Mouse (Mus musculus): ENCODE results near the gene Iqcf3. TPM values are rescaled to one million over a fixed set of nuclear protein-coding genes. Genes with fewer than 3 reads are reported as not detected.

Iqcf3 gene
- total RNA-seq, 1 experiment: not detected

DNA sequence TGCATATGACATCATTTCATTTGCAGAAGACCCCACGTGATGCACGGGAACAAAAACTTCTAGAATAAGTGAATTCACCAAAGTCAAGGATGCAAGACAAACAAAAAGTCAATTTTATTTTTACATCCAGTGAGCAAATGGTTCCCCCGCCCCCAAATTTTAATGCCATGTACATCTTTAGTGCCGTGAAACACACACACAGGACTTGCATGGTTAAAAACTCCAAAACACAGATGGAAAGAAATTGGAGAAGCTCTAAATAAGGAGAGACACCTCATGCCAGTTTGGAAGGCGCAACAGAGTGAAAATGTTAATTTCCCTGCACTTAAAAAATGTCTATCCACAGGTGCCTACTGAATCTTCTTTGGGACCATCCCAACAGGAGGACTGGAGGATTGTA, 30.7 kb upstream of the Iqcf3 start:
- no peaks in the 10 kb centered on the region for H3K4me1 ChIP-seq (ENCODE audit: control insufficient read depth in 2 of 2, insufficient read depth in 2 of 2, low read length in 2 of 2, poor library complexity in 1 of 2)
- H3K9ac ChIP-seq (ENCODE audit: insufficient read depth, low read depth, low read length, poor library complexity, severe bottlenecking): no peak overlapping the region
- DNase-seq (ENCODE audit: low read depth, low spot score): no peak
- no peak overlapping the region for H3K4me3 ChIP-seq (ENCODE audit: insufficient read depth in 1 of 2, low read depth in 1 of 2, low read length in 2 of 2, poor library complexity in 1 of 2, severe bottlenecking in 1 of 2)
- no peaks in the 10 kb centered on the region for H3K9me3 ChIP-seq (ENCODE audit: control insufficient read depth, insufficient read depth, low read depth, low read length)
- no peak for TF ChIP-seq ZC3H11A (IDR thresholded peaks at IDR 0.05; ENCODE audit: borderline replicate concordance, low read depth, low read length)
- TF ChIP-seq HCFC1 (IDR thresholded peaks at IDR 0.05; ENCODE audit: borderline replicate concordance, insufficient read depth, low read length): no peak
- TF ChIP-seq CHD2 (IDR thresholded peaks at IDR 0.05; ENCODE audit: low read depth, low read length): no peak
- no peak for TF ChIP-seq MAFK (IDR thresholded peaks at IDR 0.05; ENCODE audit: insufficient read depth, low read depth, low read length)
- no peak for TF ChIP-seq ZNF384 (IDR thresholded peaks at IDR 0.05; ENCODE audit: low read depth, low read length)
- in situ Hi-C loops (cut with MboI; ENCODE audit: low sequenced_read_pairs in 2 of 2, unreplicated experiment in 2 of 2): no loop called here
- H3K27ac ChIP-seq (ENCODE audit: insufficient read depth, low read depth, low read length, poor library complexity, severe bottlenecking): no peak overlapping the region
- no peaks in the 10 kb centered on the region for H3K36me3 ChIP-seq (ENCODE audit: control insufficient read depth, insufficient read depth, low read length, poor library complexity, severe bottlenecking)

GRCm38 (mm10) chr9:106582552-106582951, 21.1 kb upstream of the Iqcf3 start:
- in situ Hi-C loops (cut with MboI; ENCODE audit: low sequenced_read_pairs in 2 of 2, unreplicated experiment in 2 of 2): no loop called here
- H3K4me3 ChIP-seq (ENCODE audit: insufficient read depth in 1 of 2, low read depth in 1 of 2, low read length in 2 of 2, poor library complexity in 1 of 2, severe bottlenecking in 1 of 2): no peak overlapping the region
- H3K4me1 ChIP-seq (ENCODE audit: control insufficient read depth in 2 of 2, insufficient read depth in 2 of 2, low read length in 2 of 2, poor library complexity in 1 of 2): no peaks in the 10 kb centered on the region
- no peak overlapping the region for H3K27ac ChIP-seq (ENCODE audit: insufficient read depth, low read depth, low read length, poor library complexity, severe bottlenecking)
- no peak for DNase-seq (ENCODE audit: low read depth, low spot score)
- H3K36me3 ChIP-seq (ENCODE audit: control insufficient read depth, insufficient read depth, low read length, poor library complexity, severe bottlenecking): no peaks in the 10 kb centered on the region
- TF ChIP-seq ZNF384 (IDR thresholded peaks at IDR 0.05; ENCODE audit: low read depth, low read length) (no peak), ZC3H11A (IDR thresholded peaks at IDR 0.05; ENCODE audit: borderline replicate concordance, low read depth, low read length) (no peak), HCFC1 (IDR thresholded peaks at IDR 0.05; ENCODE audit: borderline replicate concordance, insufficient read depth, low read length) (no peak), MAFK (IDR thresholded peaks at IDR 0.05; ENCODE audit: insufficient read depth, low read depth, low read length) (no peak), CHD2 (IDR thresholded peaks at IDR 0.05; ENCODE audit: low read depth, low read length) (no peak)
- no peak overlapping the region for H3K9ac ChIP-seq (ENCODE audit: insufficient read depth, low read depth, low read length, poor library complexity, severe bottlenecking)
- H3K9me3 ChIP-seq (ENCODE audit: control insufficient read depth, insufficient read depth, low read depth, low read length): no peaks in the 10 kb centered on the region

GRCm38 (mm10) chr9:106580016-106580415, 18.6 kb upstream of the Iqcf3 start:
- DNase-seq (ENCODE audit: low read depth, low spot score): no peak
- H3K9ac ChIP-seq (ENCODE audit: insufficient read depth, low read depth, low read length, poor library complexity, severe bottlenecking): no peak overlapping the region
- H3K36me3 ChIP-seq (ENCODE audit: control insufficient read depth, insufficient read depth, low read length, poor library complexity, severe bottlenecking): no peaks in the 10 kb centered on the region
- H3K9me3 ChIP-seq (ENCODE audit: control insufficient read depth, insufficient read depth, low read depth, low read length): no peaks in the 10 kb centered on the region
- TF ChIP-seq MAFK (IDR thresholded peaks at IDR 0.05; ENCODE audit: insufficient read depth, low read depth, low read length) (no peak), HCFC1 (IDR thresholded peaks at IDR 0.05; ENCODE audit: borderline replicate concordance, insufficient read depth, low read length) (no peak), CHD2 (IDR thresholded peaks at IDR 0.05; ENCODE audit: low read depth, low read length) (no peak), ZC3H11A (IDR thresholded peaks at IDR 0.05; ENCODE audit: borderline replicate concordance, low read depth, low read length) (no peak), ZNF384 (IDR thresholded peaks at IDR 0.05; ENCODE audit: low read depth, low read length) (no peak)
- in situ Hi-C loops (cut with MboI; ENCODE audit: low sequenced_read_pairs in 2 of 2, unreplicated experiment in 2 of 2): no loop called here
- no peak overlapping the region for H3K27ac ChIP-seq (ENCODE audit: insufficient read depth, low read depth, low read length, poor library complexity, severe bottlenecking)
- no peak overlapping the region for H3K4me3 ChIP-seq (ENCODE audit: insufficient read depth in 1 of 2, low read depth in 1 of 2, low read length in 2 of 2, poor library complexity in 1 of 2, severe bottlenecking in 1 of 2)
- H3K4me1 ChIP-seq (ENCODE audit: control insufficient read depth in 2 of 2, insufficient read depth in 2 of 2, low read length in 2 of 2, poor library complexity in 1 of 2): no peaks in the 10 kb centered on the region

DNA sequence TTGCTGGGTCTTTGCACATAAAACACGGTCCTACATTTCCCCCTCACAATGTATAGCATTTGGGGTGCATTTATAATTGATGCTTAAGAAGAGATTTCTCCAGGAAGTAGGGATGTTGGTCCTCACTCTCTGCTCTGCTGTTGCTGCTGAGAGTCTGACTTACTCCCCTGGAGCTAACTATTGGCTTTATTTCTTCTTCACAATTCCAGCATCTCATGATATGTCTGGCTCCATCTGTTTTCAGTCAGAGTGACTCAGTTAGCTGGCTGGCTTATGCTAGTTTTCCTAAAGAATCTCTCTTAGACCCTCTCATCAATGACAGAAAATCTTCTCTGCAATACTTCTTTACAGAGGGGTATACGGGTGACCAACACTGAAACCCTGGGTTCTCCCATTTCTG, 14.7 kb upstream of the Iqcf3 start:
- TF ChIP-seq ZNF384 (IDR thresholded peaks at IDR 0.05; ENCODE audit: low read depth, low read length): no peak
- no peak for TF ChIP-seq CHD2 (IDR thresholded peaks at IDR 0.05; ENCODE audit: low read depth, low read length)
- no peak for TF ChIP-seq MAFK (IDR thresholded peaks at IDR 0.05; ENCODE audit: insufficient read depth, low read depth, low read length)
- TF ChIP-seq ZC3H11A (IDR thresholded peaks at IDR 0.05; ENCODE audit: borderline replicate concordance, low read depth, low read length): no peak
- no peak for TF ChIP-seq HCFC1 (IDR thresholded peaks at IDR 0.05; ENCODE audit: borderline replicate concordance, insufficient read depth, low read length)
- Histone ChIP-seq H3K4me1 (ENCODE audit: control insufficient read depth in 2 of 2, insufficient read depth in 2 of 2, low read length in 2 of 2, poor library complexity in 1 of 2) (no peaks in the 10 kb centered on the region), H3K9ac (ENCODE audit: insufficient read depth, low read depth, low read length, poor library complexity, severe bottlenecking) (no peak overlapping the region)

DNA sequence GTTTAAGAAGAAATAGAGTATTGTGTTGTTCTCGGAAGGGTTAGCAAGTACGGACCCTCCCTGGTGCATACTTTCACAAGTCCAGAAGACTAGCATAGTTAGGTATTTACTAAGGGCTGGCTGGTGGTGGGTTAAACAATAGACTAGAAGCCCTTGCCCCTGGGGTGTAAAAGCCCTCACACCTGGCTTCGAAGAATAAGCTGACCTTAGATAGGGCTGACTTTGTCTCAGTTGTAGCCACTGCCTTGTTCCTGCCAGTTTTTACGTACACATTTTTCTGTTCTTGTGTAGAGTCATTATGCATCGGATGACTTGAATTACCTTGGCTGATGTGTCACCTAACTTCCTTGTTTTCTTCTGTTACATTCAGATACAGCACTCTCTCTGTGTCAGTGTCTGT, 11.9 kb upstream of the Iqcf3 start:
- DNase-seq (ENCODE audit: low read depth, low spot score): peak; percentile 7
- Histone ChIP-seq H3K4me1 (ENCODE audit: control insufficient read depth in 2 of 2, insufficient read depth in 2 of 2, low read length in 2 of 2, poor library complexity in 1 of 2) (no peaks in the 10 kb centered on the region), H3K36me3 (ENCODE audit: control insufficient read depth, insufficient read depth, low read length, poor library complexity, severe bottlenecking) (no peaks in the 10 kb centered on the region), H3K4me3 (ENCODE audit: insufficient read depth in 1 of 2, low read depth in 1 of 2, low read length in 2 of 2, poor library complexity in 1 of 2, severe bottlenecking in 1 of 2) (no peak overlapping the region), H3K9ac (ENCODE audit: insufficient read depth, low read depth, low read length, poor library complexity, severe bottlenecking) (no peak overlapping the region), H3K27ac (ENCODE audit: insufficient read depth, low read depth, low read length, poor library complexity, severe bottlenecking) (no peak overlapping the region), H3K9me3 (ENCODE audit: control insufficient read depth, insufficient read depth, low read depth, low read length) (no peaks in the 10 kb centered on the region)
- in situ Hi-C loops (cut with MboI; ENCODE audit: low sequenced_read_pairs in 2 of 2, unreplicated experiment in 2 of 2): no loop called here
- TF ChIP-seq CHD2 (IDR thresholded peaks at IDR 0.05; ENCODE audit: low read depth, low read length) (no peak), ZNF384 (IDR thresholded peaks at IDR 0.05; ENCODE audit: low read depth, low read length) (no peak), ZC3H11A (IDR thresholded peaks at IDR 0.05; ENCODE audit: borderline replicate concordance, low read depth, low read length) (no peak), MAFK (IDR thresholded peaks at IDR 0.05; ENCODE audit: insufficient read depth, low read depth, low read length) (no peak), HCFC1 (IDR thresholded peaks at IDR 0.05; ENCODE audit: borderline replicate concordance, insufficient read depth, low read length) (no peak)

More for the DNA sequence above, 14.7 kb upstream of the Iqcf3 start:
- no peak overlapping the region for H3K27ac ChIP-seq (ENCODE audit: insufficient read depth, low read depth, low read length, poor library complexity, severe bottlenecking)
- no peaks in the 10 kb centered on the region for H3K9me3 ChIP-seq (ENCODE audit: control insufficient read depth, insufficient read depth, low read depth, low read length)
- H3K4me3 ChIP-seq (ENCODE audit: insufficient read depth in 1 of 2, low read depth in 1 of 2, low read length in 2 of 2, poor library complexity in 1 of 2, severe bottlenecking in 1 of 2): no peak overlapping the region
- in situ Hi-C loops (cut with MboI; ENCODE audit: low sequenced_read_pairs in 2 of 2, unreplicated experiment in 2 of 2): no loop called here
- no peaks in the 10 kb centered on the region for H3K36me3 ChIP-seq (ENCODE audit: control insufficient read depth, insufficient read depth, low read length, poor library complexity, severe bottlenecking)
- no peak for DNase-seq (ENCODE audit: low read depth, low spot score)
